Comparison of ENCODE assay signal across 11 mouse cellular contexts in the genomic region with DNA sequence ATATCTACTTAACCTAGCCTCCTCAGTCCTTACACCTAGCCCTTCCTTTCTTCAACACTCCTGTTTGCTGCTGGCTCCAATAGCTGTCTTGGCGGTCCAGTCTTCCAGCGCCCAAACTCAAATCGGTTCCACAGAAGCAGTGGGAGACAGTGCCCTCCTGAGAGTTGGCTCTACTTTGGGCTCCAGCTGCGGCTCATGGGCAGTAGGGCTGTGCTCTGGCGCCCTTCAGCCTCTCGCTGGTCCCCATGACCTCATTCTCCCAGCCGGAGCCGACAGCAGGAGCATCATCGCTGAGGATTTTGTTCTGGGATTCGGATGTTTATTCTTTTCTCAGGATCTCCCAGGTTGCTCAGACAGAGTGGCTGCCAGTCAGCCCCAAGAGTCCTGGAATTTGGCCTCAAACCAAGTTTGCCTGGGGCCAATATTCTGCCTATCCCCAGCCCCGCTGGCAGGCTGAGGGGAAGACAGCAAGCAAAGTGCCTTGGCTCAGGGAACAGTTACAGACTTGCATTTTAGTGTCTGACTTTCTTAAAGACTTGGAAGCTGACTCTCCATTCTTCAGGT.
DNase-seq lines count a peak whose midpoint lies in the region; ATAC-seq and TF ChIP-seq lines count a peak whose summit lies in the region.
"Had no signal": no experiment of that assay in that cellular context is flagged by ENCODE, and none has a peak within 500 bp of the region (broad histone marks: within the 10 kb centered on the region; RNA-seq: fewer than 3 reads in every experiment).

No protein-coding gene starts in this region.

- ATAC-seq in hindbrain, postnatal 0 days: peak; percentile 41
- ATAC-seq in hindbrain, embryonic 11.5 days (ENCODE audit: low FRiP score): no peak
- no peak for ATAC-seq in inflammation-experienced regulatory T-cells, adult 6 months
- ATAC-seq: intestine, embryonic 15.5 days; liver, embryonic 12.5 days had no signal

- 0 out of 2 replicates have a peak overlapping the region, but pooled peaks have one; percentile 17 for H3K4me2 ChIP-seq in hindbrain, postnatal 0 days (ENCODE audit: low read depth, low read length)
- H3K4me2 ChIP-seq in hindbrain, embryonic 11.5 days (replicated peaks; ENCODE audit: low read depth, low read length): no peak overlapping the region
- H3K4me2 ChIP-seq: intestine, embryonic 15.5 days; liver, embryonic 12.5 days had no signal

- no peak overlapping the region for H3K27ac ChIP-seq in hindbrain, postnatal 0 days
- H3K27ac ChIP-seq in hindbrain, embryonic 11.5 days (ENCODE audit: low read depth, low read length): no peak overlapping the region
- H3K27ac ChIP-seq: intestine, embryonic 15.5 days; liver, embryonic 12.5 days; stomach, postnatal 0 days had no signal

- TF ChIP-seq CTCF in hindbrain, postnatal 0 days (IDR thresholded peaks at IDR 0.05; ENCODE audit: low read depth): no peak
- no peak for TF ChIP-seq CTCF in E14TG2a.4 (conservative IDR thresholded peaks at IDR 0.05; ENCODE audit: low read length)

- 0 out of 2 replicates have a peak, but pooled peaks cover 8% of the 10 kb centered on the region for H3K4me1 ChIP-seq in hindbrain, postnatal 0 days (ENCODE audit: insufficient read depth, low read length)
- 0 out of 2 replicates have a peak, but pooled peaks cover 2% of the 10 kb centered on the region for H3K4me1 ChIP-seq in hindbrain, embryonic 11.5 days (replicated peaks; ENCODE audit: control insufficient read depth, insufficient read depth, low read length)
- peaks cover 24% of the 10 kb centered on the region for H3K4me1 ChIP-seq in E14TG2a.4 (replicated peaks; ENCODE audit: low read depth, low read length)
- H3K4me1 ChIP-seq: liver, embryonic 12.5 days had no signal

- no peaks in the 10 kb centered on the region for H3K9me3 ChIP-seq in hindbrain, postnatal 0 days (ENCODE audit: low read length)
- H3K9me3 ChIP-seq in hindbrain, embryonic 11.5 days (ENCODE audit: control insufficient read depth, low read length): no peaks in the 10 kb centered on the region
- no peaks in the 10 kb centered on the region for H3K9me3 ChIP-seq in E14TG2a.4 (ENCODE audit: low read length)
- H3K9me3 ChIP-seq: intestine, embryonic 15.5 days; liver, embryonic 12.5 days had no signal

- no peaks in the 10 kb centered on the region for H3K36me3 ChIP-seq in hindbrain, postnatal 0 days (ENCODE audit: insufficient read depth, low read length)
- H3K36me3 ChIP-seq in hindbrain, embryonic 11.5 days (ENCODE audit: control insufficient read depth, insufficient read depth, low read length): no peaks in the 10 kb centered on the region
- H3K36me3 ChIP-seq in E14TG2a.4 (ENCODE audit: insufficient read depth, low read length): no peaks in the 10 kb centered on the region
- H3K36me3 ChIP-seq: intestine, embryonic 15.5 days; liver, embryonic 12.5 days had no signal

- no peak overlapping the region for H3K4me3 ChIP-seq in hindbrain, postnatal 0 days (ENCODE audit: low read length)
- H3K4me3 ChIP-seq in hindbrain, embryonic 11.5 days (ENCODE audit: low read depth, low read length): no peak overlapping the region
- H3K4me3 ChIP-seq in E14TG2a.4 (replicated peaks; ENCODE audit: low read length): peak overlapping the region; percentile 59
- H3K4me3 ChIP-seq: intestine, embryonic 15.5 days; liver, embryonic 12.5 days had no signal

- no peak overlapping the region for H3K9ac ChIP-seq in hindbrain, postnatal 0 days (replicated peaks; ENCODE audit: low read length)
- H3K9ac ChIP-seq in hindbrain, embryonic 11.5 days (ENCODE audit: low read depth, low read length): no peak overlapping the region
- H3K9ac ChIP-seq: intestine, embryonic 15.5 days; liver, embryonic 12.5 days had no signal

- 27% methylated on average over 11 of the region's 11 CpGs for WGBS in hindbrain, postnatal 0 days
- 68% methylated on average over 11 of the region's 11 CpGs for WGBS in hindbrain, embryonic 11.5 days

- peak; percentile 7 for DNase-seq in adrenal gland, postnatal 25 days
- DNase-seq in adrenal gland, adult 18-20 months (ENCODE audit: low spot score in 2 of 2): no peak
- DNase-seq in hindbrain, postnatal 0 days (ENCODE audit: low spot score): peak; percentile 73
- DNase-seq in hindbrain, embryonic 11.5 days (ENCODE audit: low spot score): no peak
- DNase-seq in cerebellum, postnatal 10 days: peak; percentile 79 to 85
- DNase-seq in embryo, embryonic 11 days: no peak

- H3K27me3 ChIP-seq in hindbrain, postnatal 0 days (ENCODE audit: insufficient read depth, low read length): no peaks in the 10 kb centered on the region
- H3K27me3 ChIP-seq in hindbrain, embryonic 11.5 days (ENCODE audit: control insufficient read depth, insufficient read depth, low read length): peaks cover 3% of the 10 kb centered on the region; the same call in 1 of the 2 replicates
- H3K27me3 ChIP-seq in E14TG2a.4 (ENCODE audit: insufficient read depth, low read length): peaks cover 38% of the 10 kb centered on the region
- H3K27me3 ChIP-seq: intestine, embryonic 15.5 days; liver, embryonic 12.5 days had no signal

Comparison
In these comparisons a context has a peak if more than half of its experiments do, and no peak if none do; other contexts are left out.
1. DNase-seq: peak in adrenal gland, postnatal 25 days (single experiment), hindbrain, postnatal 0 days (single experiment) and cerebellum, postnatal 10 days (2 of 2); none in adrenal gland, adult 18-20 months (0 of 2), hindbrain, embryonic 11.5 days (single experiment) and embryo, embryonic 11 days (single experiment).